Mouse (Mus musculus) frontal cortex, postnatal 14 days (tissue): ENCODE results near the gene Gbe1.
A peak's percentile ranks its signal among the peaks of the same experiment; 100 is the strongest.

ENCODE experiments used
- DNase-seq, 2 experiments: peaks; one replicate each; pipeline ENCODE4 v3.0.0; 2022; ENCODE audit warnings: low spot score in 2 of 2

The Gbe1 gene

DNA sequence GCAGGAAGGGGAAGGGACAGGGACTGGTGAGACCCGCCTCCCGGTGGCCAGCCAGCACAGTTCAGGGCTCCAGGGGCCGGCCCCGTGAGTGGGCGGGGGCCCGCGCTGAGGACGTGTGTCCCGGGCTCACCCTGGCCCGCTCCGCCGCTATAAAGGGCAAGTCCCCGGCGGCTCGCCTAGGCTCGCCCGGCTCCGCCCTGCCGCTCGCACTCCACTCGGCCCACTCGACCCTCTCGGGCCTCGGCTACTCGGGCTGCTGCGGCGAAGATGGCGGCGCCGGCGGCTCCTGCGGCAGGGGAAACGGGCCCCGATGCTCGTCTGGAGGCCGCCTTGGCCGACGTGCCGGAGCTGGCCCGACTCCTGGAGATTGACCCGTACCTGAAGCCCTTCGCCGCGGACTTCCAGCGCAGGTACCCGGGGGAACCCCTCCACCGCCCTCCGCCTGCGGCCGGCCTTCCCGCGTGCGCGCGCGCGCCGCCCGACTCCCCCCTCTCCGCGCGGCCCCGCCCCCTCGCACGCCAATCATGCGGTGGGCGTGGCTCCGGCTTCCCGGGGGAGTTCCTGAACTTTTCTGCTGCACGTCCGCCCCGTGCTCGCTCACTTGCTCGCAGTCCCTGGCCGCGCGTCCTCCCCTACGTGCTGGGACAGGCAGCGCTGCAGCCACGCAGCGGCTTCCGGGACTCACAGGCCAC is at the start of gene Gbe1:
Gbe1 (plus strand) TSS at position 64 of the 692 bp plus-strand sequence.
- peak; percentile 68 to 72 for DNase-seq

DNA sequence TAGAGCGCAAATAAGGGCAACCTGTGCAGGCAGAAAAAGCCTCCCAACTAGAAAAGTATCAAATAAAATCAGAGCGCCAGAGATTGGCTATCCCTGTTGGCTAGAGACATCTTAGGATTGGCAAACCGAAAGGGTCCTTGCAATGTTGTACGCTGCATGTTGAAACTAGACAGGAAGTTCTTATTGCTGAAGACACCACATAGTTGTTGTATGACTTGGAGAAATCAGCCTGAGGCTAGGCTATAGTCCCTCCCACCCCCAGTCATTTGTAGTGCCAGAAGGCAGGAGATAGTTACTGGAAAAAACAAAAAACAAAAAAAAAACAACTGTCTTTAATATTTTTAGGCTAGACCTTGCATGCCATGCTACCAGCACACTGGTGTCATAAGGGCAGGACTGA is 3.1 kb upstream of the Gbe1 start:
- DNase-seq, result no peak

DNA sequence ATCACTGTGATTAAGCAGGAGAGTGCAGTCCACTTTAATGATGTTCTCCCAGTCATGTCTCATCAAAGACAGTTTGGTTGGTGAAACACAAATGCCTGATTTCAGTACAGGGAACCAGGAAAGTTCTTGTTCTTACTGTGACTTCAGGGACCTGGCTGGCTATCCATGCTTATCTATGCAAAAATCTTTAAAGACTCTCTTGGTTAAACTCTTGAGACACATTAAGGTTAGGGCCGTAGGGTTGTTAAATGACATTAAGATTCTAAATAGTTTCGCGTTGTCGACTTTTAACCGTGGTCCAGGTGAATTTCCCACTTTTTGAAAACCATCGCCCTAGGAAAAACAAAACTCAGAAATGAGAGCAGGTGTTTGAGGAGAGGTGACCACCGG is 258 bp upstream of the Gbe1 start:
- no peak for DNase-seq

DNA sequence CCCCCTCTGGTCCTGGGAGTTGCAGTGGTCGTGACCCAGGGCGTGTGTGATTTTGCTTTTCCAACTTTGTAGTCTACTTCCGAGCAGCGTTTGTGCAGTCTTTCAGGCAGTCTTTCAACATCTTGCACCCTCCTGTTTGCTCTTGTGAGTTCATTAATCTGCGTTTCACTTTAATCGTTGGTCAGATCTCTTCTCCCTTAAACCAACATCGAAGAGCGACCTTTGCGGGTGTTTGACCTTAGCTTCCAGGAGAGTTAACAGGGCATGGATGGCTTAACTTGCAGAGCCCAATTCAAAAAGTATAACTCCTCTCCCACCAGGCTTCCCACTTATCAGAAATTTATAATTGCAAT is 805 bp downstream of the Gbe1 start:
- DNase-seq, result no peak

DNA sequence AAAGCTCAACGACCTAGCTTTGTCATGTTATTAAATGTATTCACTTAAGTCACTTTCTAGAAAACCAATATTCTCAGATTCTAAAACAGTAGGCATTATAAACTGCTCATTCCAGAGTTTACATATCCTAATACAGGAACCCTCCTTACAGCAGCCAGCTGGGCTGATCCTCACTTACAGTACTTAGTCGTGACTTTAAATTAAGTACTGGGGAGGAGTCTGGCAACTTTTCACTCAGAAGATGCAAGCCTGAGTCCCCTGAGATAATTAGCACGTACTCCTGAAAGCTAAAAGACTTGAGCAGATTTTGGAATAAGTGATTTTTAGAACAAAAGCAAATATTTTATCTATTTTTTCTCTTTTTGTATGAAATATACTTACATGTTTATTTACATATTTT is 1.5 kb downstream of the Gbe1 start:
- DNase-seq, result no peak

DNA sequence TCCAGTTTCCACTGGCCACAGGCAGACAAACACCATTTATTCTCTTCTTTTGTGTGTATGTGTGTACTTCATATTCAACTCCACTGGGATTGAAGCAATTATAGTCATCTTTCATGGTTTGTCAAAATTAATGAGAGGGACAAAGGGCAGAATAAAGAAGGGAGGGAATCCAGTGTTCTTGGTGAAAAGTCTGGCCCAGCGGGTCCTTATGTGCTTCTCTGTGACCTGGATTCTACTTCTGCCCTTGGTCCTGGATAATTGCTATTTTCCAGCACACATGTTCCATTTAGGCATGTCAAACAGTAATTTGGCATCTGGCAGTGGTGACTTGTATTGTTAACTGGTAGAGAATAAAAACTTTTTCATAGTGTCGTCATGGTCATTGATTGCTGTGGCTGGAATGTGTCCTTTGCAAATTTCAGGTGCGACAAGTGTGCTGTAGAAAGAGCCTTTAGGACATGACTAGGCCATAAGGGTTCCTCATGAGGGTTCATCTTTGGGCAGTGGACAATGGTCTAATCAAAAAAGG is 2.2 kb downstream of the Gbe1 start:
- DNase-seq, result no peak

DNA sequence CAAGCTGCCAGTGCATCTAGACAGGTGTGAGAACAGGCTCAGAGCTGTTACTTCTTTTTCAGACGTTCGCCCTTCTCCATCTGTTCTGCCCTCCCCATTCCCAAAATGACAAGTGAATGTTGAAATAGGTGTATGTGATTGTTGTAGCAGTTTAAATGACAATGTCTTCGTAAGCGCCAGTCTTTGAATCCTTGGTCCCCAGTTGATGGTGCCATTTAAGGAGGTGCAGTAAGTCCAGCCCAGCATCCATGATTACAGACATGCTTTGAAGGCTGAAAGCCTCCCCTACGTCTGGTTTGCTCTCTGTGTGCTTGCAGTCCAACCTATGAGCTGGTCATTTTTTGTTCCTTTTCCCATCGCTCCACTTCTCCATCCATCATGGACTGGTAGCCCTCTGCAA is 5.6 kb downstream of the Gbe1 start:
- no peak for DNase-seq

DNA sequence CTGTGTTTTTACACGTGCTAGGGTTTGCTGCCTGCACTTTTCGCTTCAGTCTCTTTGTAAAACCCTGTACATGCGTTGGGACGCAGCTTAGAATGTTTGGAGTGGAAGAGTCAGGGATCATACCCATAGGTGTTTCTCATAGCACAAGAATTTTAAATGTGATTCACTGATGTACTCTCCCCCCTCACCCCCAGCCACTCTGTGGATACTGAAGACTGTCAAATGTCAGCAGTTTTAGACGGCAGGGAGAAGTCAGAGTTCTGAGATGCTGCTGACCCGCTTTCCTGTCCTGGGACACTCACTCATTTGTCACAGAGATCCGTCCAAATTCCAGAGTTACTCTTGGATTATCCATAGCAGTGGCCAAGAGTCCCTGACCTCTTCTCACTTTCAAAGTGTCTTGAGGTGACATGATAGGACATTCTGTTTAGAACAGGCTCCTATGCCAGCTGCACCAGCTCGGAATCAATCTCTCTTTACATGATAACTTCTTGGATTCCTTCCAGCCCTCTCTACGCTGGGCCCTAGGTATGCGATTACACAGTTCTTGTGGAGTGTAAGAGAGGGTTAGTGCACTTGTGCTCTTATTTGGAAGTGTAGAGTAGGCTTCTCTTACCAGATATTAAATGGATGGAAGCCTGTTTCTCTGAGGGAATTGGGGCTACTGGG is 7.0 kb downstream of the Gbe1 start:
- no peak for DNase-seq

DNA sequence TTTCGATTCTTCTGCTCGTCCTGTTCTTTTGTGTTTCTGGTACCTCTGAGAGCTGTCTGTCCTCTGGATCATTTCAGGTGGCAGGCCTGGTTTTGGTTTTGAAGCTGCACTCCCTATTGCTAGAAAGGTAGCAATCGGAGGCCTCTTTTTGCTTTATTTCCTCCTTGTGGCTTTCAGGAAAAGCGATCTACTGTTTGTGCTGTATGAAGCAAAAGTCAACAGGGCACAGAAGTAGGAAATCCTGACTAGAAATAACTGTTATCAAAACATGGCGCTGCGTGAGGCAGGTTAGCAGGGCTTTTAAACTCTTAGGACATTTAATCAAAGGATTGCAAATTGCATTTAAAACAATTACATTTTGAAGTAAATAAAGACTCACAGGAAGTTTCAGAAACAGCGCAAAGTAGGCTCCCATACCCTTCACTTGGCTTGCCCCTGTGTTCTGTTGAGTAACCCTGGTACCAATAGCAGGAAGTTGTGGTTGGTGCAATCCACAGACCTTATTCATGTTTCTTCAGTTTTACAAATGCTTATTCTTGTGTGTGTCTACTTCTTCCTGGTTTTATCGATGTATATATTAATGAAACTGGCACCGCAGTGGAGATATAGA is 12.7 kb downstream of the Gbe1 start:
- DNase-seq, result no peak

DNA sequence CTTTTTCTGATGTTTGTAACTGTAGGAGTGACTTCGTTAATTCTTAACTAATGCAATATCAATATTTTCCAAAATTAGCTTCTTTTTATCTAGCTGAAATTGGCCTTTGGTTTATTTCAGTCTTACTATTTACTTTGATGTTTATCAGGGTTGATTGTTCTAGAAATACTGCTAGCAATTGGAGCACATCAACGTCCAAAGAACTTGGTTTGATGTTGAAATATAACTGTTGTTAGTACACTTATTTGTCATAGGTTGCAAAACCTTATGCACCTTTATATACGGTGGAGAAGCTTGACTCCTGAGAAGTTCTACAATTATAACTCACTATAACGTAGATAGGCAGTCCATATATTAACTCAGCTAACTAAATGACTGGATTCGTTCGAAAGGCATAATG is 14.8 kb downstream of the Gbe1 start:
- DNase-seq, result no peak

DNA sequence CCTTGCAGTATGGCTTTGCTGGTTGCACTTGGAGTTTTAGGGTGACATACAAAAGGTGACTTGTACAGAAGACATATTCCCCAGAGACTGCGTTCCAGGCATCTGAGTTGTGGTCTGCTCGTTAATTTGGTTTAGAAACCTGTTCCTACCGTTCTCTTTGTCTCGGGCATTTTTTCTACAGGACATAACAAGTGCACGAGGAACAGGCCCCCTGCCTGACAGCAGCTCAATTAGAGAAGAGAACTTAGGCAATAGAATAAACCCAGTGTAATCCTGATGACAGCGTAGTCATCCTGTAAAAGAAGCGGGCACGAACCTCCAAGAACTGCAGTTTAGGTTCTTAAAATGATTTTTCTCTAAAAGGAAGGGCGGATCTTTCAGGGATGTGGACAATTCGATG is 15.3 kb downstream of the Gbe1 start:
- no peak for DNase-seq

DNA sequence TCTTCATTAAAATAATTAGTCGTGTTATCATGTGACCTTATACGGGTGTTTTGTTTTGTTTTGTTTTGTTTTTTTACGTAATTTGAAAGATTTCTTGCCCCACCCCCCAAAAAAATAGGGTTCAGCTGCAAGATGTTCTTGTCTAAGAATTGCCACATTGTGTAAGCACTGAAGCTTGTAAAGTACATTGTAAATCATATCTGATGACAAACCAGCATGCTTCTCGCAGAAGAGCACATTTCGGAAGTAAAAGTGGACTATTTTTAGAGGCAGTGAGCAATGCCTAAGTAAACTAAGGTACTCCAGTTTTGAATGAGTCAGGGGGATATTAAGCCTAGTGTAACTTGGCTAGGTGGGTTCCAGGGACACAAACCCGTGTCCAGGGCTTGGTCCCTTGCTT is 15.7 kb downstream of the Gbe1 start:
- no peak for DNase-seq

DNA sequence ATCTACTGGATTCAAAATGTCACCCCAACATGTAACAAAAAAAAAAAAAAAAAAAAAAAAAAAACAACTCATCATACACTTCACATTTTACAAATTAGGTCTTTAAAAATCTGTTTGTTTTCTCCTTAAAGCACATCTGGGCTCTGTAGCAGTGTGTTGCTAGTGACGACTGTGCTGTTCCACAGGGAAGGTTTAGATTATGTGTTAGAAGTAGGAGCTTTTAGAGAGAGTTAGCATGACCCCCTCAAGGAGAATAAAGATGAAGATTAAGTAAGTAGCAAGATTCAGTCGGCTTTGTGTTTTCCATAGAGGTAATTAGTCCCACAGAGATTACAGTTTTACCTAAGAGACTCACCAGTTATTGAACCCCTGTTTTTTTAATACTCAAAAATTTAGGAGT is 16.3 kb downstream of the Gbe1 start:
- no peak for DNase-seq

DNA sequence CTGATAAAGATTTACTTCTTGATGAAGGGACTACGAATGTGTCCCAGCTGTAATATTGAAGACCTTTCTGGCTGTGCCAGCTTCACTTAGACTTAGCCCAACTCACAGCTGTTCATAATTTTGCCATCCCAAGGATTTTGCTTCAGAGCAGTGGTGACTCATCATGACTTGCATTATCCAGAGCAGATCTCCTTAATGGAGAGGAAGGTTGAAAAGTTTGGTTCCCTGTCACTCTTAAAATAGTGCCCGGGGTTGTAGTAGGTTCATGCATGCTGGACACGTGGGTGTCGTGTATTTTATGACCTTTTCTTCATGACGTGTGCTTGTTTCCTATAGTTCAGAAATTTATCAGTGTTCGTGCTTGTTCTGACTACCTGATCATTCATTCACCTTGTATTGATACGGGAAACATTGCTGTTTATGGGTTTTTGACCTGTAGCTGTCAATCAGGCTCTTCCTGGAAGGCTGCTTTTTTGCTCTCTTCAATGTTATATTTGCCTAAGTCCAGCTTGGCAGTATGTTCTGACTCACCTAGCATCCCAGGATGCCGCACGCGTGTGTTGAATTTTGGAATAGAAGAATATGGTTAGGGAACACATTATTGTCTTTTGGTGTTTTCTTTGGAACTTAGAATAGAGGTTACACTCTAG is 17.0 kb downstream of the Gbe1 start:
- DNase-seq, result no peak

DNA sequence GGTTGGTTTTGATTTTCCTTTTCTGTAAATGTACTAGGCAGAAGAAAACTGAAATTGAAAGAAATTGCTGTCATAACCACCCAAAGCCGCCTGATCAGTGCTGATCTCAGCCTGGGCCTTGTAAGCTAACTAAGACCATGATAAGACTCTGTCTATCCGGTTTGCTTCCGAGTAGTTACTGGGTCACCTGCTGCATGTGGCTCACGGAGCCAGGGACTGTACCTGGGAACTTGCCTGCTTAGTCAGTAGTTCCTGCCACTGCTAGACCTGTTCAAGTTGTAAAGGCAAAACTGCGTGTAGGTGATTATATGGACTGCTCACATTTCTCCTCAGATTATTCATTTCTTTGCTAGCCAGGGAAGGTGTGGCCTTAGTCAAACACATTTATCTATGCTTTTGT is 21.1 kb downstream of the Gbe1 start:
- no peak for DNase-seq

DNA sequence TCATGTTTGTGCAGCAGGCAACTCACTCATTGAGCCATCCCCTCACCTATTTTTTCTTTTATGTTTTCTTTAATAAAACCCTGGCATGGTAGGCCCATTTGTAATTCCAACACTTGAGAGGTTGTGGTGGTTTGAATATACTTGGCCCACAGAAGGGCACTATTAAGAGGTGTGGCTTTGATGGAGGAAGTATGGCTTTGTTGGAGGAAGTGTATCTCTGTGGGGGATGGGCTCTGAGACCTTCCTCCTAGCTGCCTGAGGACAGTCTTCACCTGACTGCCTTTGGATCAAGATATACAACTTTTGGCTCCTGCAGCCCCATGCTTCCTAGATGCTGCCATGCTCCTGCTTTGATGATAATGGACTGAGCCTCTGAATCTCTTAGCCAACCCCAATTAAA is 21.7 kb downstream of the Gbe1 start:
- no peak for DNase-seq

DNA sequence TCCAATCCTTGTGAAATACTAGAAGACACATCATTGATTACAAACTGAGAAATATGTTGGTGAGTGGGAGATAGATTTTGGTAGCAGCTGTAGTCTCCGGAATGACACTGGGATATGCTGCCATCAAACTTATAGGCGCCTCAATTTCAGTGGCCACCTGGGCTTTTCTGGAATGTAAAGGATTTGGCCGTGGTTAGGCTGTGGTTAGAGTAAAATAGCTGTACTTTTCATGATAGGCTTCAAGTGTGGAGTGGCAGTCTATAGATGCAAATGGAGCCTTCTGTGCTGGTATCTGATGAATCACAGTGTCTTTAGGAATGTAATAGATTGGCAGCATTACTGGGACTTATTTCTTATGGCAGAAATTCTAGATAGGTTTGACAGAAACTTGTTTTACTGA is 23.9 kb downstream of the Gbe1 start:
- DNase-seq, result no peak

DNA sequence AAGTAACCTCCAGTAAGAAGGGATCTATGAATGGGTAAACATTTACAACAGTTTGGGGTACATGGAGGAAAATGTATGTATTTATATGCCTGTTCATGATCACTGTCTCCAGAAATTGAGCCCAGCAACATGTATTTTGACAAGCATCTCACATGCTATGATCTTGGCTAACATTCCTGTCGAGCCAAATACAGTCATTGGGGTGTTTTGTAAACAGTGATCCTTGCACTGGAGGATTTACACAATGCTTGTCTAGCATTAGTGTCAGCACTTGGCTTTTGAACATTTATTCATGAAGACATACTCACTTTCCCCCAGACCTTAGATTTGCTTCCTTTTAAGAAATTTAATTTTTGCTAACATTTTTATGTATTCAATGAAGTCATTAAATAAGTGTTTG is 30.7 kb downstream of the Gbe1 start:
- DNase-seq, result no peak

DNA sequence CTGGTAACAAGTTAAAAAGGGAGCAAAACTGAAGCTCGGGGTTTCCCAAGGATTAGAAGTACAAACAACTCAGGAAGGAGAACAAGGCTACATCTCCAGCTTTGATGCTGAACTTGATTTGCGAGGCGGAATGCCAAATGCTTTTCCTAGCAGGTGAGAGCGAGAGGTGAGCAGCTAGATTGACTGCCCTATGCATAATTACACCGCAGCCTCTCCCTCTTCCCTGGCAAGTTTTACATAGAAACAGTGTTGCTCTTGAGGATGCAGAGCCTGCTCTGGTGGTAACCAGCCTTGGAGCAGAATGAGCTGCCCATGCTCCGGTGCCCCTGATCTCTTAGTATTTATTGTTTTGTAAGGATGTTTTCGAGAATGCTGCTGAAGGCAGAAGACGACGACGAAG is 31.9 kb downstream of the Gbe1 start:
- no peak for DNase-seq

DNA sequence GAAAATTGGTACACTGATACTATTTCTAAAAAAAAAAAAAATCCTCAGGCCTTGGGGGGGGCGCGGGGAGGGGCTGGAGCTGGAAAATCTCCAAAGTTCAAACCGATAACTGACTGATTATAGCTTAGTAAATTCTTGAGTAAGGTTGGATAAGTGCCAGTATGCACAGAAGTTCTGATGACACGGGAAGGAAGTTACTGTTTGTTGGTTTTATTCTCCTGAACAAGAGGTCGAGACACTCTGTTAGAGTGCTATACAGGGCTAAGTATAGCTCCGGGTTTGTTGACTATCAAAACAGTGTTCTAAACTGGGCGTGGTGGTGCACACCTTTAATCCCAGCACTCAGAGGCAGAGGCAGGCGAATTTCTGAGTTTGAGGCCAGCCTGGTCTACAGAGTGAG is 36.3 kb downstream of the Gbe1 start:
- DNase-seq, result no peak

DNA sequence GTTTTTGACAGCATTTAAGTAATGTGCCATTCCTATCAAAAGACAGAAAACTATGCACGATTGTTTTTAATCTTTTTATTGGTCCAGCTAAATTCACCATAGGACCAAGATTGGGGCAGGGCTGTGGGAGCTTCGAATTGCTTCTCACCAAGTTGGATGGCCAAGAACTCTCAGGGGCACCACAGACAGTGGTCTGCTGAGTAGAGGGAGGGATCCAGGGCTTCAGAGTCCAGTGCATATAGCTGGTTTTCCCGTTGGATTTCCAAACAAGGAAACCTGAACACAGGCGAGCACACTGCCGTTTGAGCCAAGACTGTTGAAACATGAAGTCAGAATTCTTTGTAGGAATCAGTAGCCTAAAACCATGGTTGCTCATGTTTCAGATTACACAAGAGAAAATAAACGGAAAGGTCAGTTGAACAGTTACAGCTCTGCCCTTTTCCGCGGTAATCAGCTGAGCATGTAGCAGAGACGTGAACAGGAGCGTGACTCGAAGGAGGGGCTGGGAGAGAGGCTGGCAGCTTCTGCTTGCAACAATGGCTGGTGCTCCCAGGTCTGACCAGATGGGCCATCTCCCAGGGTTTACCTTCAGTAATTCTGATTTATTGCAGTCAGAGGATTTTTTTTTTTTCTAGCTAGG is 38.0 kb downstream of the Gbe1 start:
- DNase-seq, result no peak

DNA sequence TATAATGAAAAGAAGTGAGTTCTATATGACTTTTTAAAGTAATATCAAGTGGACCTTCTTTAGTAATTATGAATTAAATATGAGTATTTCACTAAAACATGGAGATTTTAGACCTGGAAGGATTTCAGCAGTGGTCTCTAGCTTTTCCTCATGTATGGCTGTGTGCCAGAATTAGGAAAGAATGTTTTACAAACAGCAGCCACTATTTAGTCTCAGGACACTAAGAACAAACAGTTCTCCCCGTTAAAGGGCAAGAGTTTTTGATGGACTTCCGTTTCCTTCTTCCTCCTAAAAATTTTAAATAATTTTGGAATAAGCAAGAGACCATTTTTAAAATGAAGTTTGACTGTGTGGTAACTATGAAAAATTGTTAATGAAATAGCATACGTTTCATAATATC is 38.8 kb downstream of the Gbe1 start:
- DNase-seq, result no peak
